Mouse (Mus musculus): ENCODE measurements around the gene Zscan4d. TPM values are rescaled to one million over a fixed set of nuclear protein-coding genes. Genes with fewer than 3 reads are reported as not detected.
"Not testable (repeated sequence)": the region's sequence is repeated elsewhere in the genome, so short reads cannot be mapped to it uniquely, and the experiment has no call there.

Zscan4d gene
- polyA plus RNA-seq (2014; fragmentation: Nextera tagmentation; extraction: Ambion mirVana) = not detected in 2 replicates

DNA sequence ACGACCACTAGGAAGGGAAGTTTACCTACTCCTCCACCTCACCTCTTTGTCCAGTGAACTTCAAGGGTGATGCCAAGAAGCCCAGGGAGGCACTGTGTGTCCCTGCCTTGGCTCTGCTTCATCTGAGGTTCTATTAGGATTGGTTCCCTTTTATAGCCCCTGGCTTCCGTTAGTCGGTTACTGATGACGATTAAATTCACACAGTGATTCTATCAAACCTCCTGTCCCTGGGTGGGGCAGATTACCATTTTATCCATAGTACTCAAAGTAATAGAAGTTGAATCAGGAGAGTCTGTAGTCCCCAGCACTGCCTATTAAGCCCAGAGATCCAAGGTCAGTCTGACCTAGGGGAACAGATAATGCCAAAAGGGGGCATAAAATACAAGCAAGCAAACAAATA is at the start of gene Zscan4d:
Gene Zscan4d, minus strand, starts transcription at position 101 of the 400 bp plus-strand sequence.
- not testable (repeated sequence) for DNase-seq (ENCODE audit: low spot score); H3K9me3 ChIP-seq (replicated peaks; ENCODE audit: control insufficient read depth, low read length); H3K36me3 ChIP-seq (ENCODE audit: control insufficient read depth, insufficient read depth, low read length); H3K4me2 ChIP-seq (ENCODE audit: low read length); H3K4me3 ChIP-seq (ENCODE audit: low read depth, low read length); H3K27me3 ChIP-seq (replicated peaks; ENCODE audit: control insufficient read depth, insufficient read depth, low read length); ATAC-seq; H3K27ac ChIP-seq (ENCODE audit: low read depth, low read length); H3K4me1 ChIP-seq (ENCODE audit: control insufficient read depth, insufficient read depth, low read length); H3K9ac ChIP-seq (ENCODE audit: low read length)
- WGBS = 87% methylated on average over 4 of the region's 4 CpGs

DNA sequence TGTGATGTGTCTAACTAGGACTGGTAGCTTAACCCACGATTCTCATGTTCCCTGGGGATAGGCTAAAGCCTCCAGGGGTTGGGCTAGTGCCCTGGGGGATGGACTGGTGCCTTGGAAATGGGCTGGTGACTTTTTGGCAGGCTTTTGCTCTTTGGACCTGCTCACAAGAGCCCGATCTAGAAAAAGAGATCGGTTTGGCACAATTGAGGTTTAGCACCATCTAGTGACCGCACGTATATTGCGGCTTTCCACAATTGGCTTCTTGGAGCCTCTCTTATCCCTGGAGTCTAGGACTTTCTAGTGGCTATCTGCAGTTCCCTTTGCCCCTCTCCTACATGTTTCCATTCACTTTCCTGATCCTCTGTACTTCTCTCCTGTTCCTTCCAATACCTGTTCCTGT is 7.9 kb downstream of the Zscan4d start:
- H3K27ac ChIP-seq (ENCODE audit: low read depth, low read length); H3K4me3 ChIP-seq (ENCODE audit: low read depth, low read length); H3K4me2 ChIP-seq (ENCODE audit: low read length); ATAC-seq; H3K9me3 ChIP-seq (replicated peaks; ENCODE audit: control insufficient read depth, low read length); H3K27me3 ChIP-seq (replicated peaks; ENCODE audit: control insufficient read depth, insufficient read depth, low read length); H3K9ac ChIP-seq (ENCODE audit: low read length); DNase-seq (ENCODE audit: low spot score); H3K36me3 ChIP-seq (ENCODE audit: control insufficient read depth, insufficient read depth, low read length); H3K4me1 ChIP-seq (ENCODE audit: control insufficient read depth, insufficient read depth, low read length): not testable (repeated sequence)
- 45% methylated on average over 6 of the region's 6 CpGs for WGBS

Other genes with a start within 250 kb of the Zscan4d start
- gene Zscan4c, start 160.4 kb downstream of the Zscan4d start, polyA plus RNA-seq (2014; fragmentation: Nextera tagmentation; extraction: Ambion mirVana) = not detected in 2 replicates
- gene Zscan4-ps1, start 96.5 kb downstream of the Zscan4d start, polyA plus RNA-seq (2014; fragmentation: Nextera tagmentation; extraction: Ambion mirVana) = not detected in 2 replicates
- not detected in 2 replicates for gene Zscan4e, start 144.5 kb upstream of the Zscan4d start, polyA plus RNA-seq (2014; fragmentation: Nextera tagmentation; extraction: Ambion mirVana)
- not detected in 2 replicates for gene Zscan4f, start 231.8 kb upstream of the Zscan4d start, polyA plus RNA-seq (2014; fragmentation: Nextera tagmentation; extraction: Ambion mirVana)